Mouse (Mus musculus) right cerebral cortex, postnatal 25 days (tissue): ENCODE measurements around the gene Ttc7b.
A peak's percentile ranks its signal among the peaks of the same experiment; 100 is the strongest.

Source experiments
- DNase-seq: peaks from one replicate; pipeline ENCODE4 v3.0.0; 2022

Ttc7b gene

DNA sequence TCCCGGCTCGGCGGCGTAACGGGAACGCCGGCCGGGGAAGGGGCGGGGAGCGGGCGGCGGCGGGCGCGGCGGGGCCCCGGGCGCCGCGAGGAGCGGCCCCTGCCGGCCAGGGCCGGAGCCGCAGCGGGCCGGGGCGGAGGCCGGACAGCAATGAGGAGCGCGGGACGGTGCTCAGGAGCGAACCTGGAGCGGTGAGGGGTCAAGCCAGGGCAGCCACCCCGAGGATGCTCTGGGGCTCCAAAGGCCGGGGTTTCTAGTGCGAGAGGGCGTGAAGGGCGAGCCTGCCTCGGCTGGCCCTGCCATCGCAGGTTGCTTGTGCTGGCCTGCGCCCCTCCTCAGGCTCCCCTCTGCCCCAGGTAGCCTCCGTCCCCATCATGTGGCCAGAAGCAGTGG is at the start of gene Ttc7b:
TSS of gene Ttc7b (minus strand) at position 33 of the 393 bp plus-strand sequence.
- peak; percentile 68 for DNase-seq

DNA sequence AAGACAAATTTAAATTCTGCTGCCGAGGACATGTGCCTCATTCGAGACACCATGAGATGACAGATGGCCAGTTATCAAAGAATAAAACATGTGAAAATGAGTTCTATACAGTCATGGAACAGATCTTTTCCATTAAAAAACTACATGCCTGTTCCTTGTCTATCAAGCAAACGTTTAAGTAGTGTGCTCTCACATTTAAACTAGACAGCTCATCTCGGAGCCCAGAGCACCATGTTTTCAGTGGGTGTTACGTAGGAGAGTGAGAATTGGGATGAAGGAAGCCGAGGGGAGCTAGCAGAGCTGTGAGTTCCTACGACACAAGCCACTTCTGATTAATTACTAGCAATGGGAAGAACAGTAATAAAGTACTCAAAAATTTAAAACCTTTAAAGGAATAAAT is 48.2 kb upstream of the Ttc7b start:
- peak; percentile 50 for DNase-seq

DNA sequence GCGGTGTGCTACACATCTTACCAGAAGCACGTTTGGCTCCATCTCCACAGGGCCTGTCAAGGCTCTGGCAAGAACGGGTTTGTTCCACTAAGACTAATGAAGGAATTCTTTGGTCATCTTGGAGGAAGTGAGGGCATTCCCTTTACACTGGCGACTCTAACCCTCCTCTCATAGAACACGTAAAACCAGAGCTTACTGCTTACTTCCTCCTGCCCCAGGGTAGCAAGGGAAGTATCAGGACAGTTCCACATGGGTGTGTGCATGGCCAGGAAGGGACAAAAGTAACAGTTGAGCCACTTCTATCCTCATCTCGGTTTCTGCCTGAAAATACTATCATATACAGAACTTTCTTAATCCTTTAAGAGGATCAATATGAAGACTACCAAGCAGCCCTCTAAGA is 47.5 kb upstream of the Ttc7b start:
- no peak for DNase-seq

DNA sequence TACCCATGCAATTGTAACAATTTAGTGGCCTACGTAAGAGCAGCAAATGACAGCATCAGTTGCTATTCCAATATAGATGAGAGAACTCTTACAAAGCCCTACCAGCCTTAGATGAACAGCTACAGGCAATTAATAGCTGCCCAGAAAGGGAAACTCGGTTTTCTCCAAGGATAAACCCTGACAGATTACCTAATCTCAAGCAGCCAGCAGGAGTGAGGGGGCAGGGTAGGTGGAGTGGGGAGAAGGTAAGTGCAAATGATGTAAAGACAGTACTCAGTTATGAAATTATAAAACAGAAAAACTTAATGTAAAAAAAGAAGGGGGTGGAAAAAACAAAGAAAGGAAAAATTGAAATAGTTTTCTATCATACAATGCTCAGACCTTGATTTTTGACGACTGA is 47.0 kb upstream of the Ttc7b start:
- no peak for DNase-seq

DNA sequence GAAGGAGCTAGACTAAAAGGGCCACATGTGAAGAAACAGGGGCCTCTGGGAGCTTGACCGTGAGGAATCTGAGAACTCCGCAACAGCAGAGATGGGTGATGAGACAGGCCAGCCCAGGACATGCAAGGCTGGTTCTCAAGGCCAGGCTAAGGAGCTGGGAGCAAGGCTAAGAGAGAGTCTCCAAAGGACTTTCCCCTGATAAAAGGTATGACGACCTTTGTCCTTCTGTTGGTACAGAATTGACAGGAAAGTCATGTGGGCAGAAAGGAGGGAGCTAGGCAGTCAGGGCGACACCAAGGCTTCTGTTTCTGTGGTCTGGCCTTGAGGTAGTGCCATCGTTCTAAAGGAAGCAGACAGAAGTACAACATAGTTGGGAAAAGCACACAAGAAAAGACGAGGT is 33.0 kb upstream of the Ttc7b start:
- no peak for DNase-seq

DNA sequence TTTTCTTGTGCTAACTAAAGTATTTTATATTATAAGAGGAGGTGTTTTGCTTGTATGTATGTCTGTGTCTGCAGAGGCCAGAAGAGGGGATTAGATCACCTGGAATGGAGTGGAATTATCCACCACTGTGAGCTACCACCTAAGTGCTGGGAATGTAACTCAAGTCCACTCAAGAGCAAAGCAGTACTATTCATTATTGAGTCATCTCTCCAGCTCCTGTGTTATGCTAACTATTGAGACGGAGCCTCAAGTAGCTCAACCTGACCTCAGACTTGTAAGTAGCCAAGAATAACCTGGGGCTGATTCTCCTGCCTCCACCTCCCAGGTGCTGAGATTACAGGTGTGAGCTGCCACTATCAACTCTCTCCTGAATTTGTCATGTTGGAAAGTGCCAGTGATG is 31.3 kb upstream of the Ttc7b start:
- no peak for DNase-seq

DNA sequence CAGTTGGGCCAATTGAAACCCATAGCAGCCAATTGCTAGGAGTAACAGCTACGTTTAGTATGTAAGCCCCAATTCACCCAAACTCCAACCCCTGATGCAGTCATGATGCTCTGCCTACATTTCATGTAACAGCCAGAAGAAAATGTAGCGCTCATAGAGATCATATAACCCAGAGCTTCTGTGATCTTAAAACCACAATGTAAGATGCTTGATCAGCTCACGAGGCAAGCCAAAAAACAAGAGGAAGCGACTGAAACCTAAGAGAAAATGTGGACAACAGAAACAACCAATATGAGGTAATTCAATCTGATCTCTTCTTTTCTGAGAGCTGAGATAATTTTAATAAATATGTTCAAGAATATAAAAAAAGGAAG is 23.6 kb upstream of the Ttc7b start:
- DNase-seq: no peak

DNA sequence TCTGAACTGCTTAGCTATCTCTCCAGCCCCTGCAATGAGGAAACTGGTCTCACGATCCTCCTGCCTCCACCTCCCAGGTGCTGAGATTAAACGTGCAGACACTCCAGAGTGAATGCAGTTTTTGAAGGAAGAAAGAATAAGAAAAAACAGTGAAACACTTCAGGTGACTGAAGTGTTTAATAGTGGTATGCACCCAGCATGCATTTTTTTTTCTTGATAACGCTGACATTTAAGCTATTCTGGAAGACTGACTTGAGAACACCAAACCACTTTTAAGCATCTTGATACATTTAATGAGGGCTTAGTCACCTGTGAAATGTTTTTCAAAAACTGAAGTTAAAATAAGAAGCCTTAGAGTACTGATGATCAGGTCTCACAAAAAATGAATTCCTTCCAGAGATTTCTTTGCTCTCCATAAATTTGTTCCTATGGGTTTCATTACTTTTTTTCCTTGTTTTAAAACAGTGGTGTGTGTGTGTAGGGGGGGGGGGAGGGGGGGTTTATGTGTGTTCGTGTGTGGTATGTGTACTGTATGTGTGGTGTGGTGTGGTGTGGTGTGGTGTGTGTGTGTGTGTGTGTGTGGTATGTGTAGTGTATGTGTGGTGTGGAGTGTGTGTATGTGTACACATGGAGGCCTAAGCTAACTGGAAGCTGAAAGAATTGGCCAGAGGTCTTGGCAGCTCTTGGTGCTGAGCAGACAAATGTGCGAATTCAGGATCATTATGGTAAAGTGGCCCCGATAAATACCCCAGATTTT is 23.0 kb upstream of the Ttc7b start:
- no peak for DNase-seq

DNA sequence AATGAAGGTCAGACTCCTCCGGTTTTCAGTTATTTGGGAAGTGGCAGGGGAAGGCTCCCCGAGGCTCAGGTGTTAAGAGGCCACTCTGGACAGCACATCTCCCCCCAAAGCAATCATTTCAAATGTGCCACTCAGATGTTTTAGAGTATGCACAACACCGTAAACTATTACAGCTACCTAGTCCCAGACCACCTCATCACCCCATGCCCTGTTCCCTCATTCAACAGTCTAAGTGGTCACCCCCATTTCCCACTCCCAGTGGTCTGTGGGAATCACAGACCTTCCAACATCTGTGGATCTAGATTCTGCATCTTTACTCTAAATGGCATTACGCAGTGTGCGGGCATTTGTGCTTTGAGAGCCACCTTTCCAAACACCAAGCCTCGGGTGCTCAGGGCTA is 21.9 kb upstream of the Ttc7b start:
- DNase-seq: no peak

DNA sequence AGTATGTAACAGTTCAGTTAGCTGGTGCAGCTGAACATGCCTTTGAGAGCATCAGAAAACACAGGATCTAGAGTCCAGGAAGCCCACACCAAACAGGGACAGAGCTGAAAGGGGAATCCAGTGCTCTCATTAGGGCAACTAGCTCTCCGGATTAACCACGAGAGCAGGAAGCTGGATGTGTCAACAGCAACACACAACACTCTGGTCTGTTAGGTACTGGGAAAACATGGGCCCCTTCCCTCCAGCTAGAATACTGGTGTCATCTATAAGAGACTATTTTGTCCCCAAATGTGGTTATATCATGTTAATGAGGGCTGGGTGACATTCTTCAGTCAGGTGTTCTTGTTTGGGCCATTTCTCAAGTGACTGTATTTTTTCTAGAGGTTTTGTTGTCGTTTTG is 21.4 kb upstream of the Ttc7b start:
- DNase-seq: no peak

DNA sequence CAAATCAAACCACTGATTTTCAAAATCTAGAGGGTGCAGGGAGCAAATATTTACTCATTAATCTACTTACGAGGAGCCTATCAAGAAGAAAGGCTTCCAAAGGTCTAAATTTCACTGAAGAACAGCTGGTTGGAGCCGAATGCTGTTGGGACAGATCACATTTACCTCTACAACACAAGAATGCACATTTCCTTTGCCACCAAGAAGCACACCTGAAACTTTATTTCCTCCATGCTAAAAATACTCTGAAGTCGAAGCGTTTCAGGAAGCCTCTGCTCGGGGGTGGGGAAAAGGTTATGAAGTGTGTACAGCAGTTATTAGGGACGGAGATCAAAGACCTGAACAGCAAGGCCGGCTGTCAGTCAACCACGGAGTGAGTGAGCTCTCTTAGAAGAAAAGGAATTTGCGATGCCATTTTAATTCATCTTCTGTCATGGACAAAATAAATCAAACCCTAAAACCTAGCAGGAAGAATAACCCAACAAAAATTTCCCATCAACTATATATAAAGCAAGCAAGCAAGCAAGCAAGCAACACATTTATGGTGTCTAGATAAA is 18.6 kb upstream of the Ttc7b start:
- DNase-seq: no peak

DNA sequence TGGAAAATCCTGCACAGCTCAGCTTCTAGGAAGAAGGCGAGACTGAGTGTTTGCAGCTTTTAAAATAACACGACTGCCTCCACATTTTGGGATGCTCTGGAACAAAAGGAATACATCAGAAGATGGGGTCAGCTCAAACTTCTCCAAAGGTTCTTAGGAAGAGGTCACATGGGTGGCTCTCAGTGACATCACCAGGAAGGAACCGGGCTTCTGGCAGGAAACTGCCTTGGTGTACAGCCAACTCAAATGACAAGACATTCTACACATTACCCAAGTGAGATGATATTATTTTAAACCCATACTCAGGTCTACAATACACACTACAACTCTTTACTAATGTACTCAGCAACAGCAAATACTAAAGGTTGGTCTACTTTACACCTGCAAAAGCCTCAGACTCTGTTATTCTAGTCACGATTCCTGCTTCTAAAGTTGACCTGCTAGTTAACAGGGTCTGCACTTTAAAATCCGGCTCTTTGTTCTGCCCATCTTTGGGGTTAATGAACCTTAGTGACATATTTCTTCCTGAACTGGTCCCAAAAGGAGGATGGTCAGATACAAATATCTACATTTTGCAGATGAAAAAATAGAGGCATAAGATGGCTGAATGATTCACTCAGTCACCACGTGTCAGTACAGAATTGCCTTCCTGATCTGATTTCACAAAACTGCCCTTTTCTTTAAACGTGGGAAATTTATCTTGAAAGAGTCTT is 18.0 kb upstream of the Ttc7b start:
- DNase-seq: no peak

DNA sequence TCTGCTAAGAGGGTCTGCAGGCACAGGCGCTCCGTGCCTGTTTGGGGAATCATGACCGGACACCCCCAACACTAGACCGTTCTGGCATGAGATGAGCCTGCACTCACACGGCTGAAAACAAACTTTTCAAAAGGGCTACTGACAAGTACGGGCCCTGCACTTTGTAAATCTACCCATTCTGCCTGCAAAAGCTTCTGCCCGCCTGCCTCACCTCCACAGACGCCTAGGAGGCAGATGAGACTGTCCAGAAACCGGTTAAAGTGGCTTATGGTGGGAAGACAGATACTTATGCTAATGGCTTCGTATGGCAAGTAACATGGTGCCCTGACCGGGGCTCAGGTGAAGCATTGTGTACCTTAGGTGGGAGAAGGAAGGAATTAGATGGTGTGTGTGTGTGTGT is 16.5 kb upstream of the Ttc7b start:
- no peak for DNase-seq

DNA sequence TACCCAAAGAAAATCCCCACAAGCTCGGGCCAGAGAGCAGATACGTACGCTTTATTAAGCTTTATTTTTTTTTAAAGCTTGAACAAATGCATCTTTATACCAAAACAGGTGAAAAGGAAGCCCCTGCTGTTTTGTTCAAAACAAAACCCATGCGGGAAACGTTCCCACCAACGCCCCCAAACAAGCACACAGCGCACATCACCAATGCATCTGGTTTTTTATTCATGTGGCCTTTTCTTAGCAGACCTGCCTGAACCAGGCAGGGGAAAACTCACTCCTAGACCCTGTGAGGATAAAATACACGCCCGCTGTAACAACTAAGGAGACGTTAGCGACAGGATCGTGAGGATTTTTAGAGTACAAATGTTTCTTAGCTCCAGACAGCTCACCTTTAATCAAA is 14.4 kb upstream of the Ttc7b start:
- no peak for DNase-seq

DNA sequence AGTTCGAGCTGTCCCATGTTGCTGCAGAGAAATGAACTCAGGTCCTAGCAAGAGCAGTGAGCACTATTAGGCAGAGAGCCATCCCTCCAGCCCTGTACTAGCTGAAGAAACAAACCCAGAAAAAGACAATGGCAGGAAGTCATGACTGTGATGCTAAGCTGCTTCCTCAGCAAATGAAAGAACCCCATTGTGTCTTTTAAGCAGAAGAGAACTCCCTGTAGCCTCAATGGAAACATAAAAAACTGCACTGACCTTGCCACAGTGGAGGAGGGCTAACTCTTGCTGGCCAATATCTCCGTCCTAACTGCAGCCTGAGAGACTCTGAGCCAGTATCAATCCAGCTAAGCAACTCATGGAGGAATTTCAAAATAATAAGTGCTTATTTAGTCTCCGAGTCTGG is 13.4 kb upstream of the Ttc7b start:
- DNase-seq: no peak

DNA sequence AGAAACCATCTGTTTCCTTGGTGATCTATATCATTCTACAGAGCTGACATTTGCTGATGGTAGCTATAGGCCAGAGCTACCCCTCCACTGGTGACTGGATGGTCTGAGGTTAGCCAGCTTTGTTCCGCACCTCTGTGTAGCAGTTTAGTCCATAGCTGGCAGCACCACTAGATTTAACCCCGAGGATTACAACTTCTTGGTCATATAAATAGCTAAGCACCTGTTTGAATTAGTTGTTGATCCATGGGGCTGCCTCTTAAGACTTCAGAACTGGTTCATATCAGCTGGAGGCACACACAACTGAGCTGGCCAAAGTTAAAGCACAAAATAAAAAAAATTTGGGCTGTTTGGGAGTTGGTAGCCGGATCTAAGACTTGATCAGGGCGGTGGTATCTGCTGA is 12.6 kb upstream of the Ttc7b start:
- no peak for DNase-seq

DNA sequence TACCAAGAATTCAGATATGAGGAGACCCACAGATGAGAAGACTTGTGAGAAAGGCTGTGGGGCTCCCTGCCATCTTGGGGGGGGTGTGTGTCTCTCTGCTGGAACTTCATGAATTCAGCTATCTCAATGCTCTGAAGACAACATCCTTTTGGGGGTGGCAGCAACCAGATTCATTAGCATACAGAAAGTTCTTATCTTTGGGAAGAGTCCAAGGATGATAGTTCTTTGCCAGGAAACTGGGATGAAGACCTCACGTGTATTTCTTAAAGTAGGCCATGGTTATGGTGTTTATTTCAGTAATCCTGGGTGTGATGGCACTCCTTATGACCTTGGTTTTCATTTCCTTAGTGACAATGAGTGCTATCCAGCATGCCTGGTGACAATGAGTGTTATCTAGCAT is 11.1 kb upstream of the Ttc7b start:
- DNase-seq: no peak

DNA sequence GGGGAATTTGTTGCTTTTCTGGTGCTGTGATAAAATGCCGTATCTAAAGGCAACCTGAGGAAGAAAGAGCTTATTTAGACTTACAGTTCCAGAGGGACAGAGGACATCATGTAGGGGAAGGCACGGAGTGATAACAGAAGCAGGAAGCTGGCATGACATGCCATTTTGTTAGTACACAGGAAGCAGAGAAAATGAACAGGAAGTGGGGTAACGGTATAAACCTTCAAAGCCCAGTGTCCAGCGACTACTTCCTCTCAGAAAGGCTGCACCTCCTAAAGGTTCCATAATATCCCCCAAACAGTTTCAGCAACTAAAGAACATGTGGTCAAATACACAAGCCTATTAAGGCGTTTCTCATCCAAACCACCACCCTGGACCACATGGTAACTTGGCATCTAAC is 10.2 kb upstream of the Ttc7b start:
- no peak for DNase-seq

DNA sequence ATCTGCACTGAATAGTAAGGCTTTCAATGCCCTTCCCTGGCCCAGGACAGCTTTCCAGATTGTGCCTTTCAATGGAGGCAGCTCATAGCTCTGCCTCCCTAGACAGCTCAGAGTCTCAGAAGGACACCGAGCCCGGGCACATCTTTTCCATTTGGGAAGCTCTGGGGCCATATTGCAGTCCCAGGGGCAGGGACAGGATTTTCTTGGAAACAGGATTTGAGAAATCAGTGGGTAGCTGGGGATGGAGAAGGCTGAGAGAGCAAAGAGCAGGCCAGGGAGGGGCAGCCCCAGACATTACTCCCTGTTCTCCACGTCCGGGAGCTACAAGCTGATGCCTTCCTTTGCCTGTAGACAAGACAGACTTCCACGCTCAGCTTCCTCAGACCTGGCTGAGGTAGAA is 9.0 kb upstream of the Ttc7b start:
- no peak for DNase-seq

DNA sequence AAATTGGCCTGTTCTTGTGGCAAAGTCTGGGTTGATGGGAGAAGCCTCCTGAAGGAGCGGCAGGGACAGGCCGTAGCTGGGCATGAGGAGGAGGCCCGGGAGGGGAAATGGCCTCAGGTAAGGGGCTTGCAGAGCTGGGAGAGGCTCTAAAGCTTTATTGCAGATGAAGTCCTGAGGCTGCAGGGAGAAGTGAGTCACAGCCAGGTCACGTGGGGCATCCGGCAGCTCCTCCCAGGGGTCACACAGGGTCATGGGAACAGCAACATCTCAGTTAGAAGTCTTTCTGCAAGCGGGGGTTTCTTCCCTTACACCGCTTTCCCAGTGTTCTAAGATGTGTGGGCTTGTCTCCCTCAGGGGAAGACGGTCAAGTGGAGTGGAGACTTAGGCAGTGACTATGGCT is 8.5 kb upstream of the Ttc7b start:
- DNase-seq: no peak

DNA sequence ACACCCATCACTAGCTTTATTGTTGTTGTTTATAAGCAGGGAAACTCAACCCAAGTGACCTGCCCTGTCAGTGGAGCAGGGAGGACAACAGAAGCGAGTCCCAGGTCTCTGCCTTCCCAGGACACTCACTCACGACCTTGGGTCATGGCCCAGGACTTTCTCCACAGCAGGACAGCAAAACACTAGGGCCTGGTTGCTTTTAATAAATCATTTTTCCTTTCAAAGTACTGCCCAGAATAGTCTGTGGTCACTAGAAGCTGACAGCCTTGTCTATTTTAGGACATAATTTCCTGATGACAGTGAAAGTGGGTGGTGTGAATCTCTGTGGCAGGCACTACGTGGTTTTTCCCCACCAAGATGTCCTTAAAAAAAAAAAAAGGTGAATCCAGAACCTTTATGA is 7.6 kb upstream of the Ttc7b start:
- DNase-seq: no peak

DNA sequence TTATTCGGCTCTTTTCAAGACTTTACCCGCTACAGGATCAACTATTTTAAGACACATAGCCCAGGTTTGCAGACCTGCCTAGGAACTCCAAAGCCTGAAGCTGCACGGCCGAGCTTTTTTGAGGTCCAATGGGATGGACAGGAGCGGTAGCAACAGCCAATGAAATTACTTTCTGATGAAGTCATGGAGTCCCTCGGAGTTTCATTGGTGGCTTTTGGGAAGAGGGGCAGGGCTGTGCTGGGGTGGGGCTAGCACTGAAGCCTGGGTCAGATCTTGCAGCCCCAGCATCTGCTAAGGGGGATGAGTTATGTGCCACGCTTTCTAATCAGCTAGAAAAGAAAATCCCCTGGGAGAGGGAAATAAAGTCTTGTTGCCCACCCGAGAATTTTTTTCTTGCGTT is 7.1 kb upstream of the Ttc7b start:
- peak; percentile 83 for DNase-seq

DNA sequence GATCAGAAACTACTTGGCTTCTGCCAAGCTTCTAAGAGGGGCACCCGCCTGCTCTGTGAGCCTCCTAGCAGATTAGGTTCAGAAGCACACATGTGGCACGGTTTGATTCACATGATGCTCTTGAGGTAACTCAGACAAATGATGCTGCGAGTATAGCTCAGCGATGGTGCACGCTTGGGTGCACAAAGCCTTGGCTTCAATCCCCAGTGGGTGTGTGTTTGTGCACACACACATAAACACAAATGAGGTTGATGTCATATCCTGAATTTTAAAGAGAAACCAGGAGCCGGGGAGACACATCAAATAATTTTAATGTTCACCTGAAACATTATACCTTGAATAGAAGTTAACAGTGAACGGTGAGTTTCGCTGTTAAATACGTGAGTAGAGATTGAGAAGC is 6.6 kb upstream of the Ttc7b start:
- no peak for DNase-seq

DNA sequence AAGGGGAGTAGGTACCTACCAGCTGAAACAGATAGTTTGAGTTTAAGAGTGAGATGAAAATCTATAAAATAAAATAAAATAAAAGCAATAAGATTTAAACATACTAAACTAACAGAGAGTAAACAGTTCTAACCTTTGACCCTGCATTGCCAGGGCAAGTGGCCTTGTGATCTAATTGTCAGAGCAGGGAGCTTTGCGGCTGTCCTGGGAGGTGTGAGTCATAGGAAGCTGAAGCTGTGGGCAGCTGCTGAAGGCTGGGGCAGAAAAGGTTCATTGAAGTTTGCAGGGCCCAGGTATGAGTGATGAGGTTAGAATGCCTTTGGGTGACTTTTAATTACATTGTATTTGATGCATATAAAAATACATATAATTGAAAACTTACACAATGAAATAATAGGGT is 5.3 kb upstream of the Ttc7b start:
- no peak for DNase-seq
